Mouse (Mus musculus): Measurements from ENCODE around the gene Dennd5b.
"Not testable (repeated sequence)": the region's sequence is repeated elsewhere in the genome, so short reads cannot be mapped to it uniquely, and the experiment has no call there.

The Dennd5b gene

DNA sequence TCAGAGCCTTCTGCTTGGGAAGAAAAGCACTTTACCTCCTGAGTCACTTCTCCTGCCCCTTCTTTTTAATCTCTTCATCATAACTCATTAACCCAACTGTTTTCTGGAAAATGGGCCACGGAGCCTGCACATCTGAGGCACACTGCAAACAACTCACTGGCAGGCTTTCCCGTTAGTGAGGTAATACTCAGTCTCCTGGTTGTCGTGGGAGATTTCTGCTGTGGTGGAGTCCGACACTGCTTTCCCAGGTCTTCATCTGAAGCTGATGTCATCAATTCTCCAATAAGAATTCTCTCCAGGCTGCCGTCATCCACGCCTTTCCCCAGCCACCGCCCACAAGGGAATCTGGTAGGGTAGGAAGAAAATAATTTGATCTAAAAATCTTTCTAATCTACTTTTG lies 96.5 kb downstream of the Dennd5b start:
- DNase-seq, result no peak

DNA sequence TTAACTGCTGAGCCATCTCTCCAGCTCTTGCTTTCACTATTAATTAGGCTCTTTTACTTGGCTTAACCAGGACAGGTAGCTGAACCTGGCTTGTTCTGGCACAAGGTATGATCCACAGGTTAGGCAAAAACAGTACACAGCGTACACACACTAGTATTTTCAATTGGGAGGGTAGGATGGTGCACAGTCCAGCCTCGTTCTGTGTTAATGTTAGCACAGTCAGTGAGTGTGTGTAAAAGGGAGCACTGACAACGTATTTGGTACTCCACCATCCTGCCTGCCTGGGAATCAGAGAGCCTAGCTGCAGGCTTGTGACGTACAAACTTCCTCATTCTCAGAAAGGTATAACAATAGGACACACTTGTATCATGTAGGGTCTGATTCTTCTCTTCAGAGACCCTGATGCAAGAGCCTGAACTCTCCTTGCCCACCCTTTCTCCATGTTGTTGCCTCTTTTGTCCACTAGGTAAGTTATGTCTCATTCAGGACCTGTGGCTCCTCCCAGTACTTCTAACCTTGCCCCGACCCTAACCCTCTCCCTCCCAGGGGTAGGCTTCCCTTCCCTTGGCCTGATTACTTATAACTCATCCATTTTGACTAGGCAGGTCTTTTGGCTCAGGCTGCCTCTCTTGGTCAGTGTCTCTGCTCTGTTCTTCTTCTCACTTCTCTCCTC lies 107.0 kb downstream of the Dennd5b start:
- DNase-seq, result no peak

DNA sequence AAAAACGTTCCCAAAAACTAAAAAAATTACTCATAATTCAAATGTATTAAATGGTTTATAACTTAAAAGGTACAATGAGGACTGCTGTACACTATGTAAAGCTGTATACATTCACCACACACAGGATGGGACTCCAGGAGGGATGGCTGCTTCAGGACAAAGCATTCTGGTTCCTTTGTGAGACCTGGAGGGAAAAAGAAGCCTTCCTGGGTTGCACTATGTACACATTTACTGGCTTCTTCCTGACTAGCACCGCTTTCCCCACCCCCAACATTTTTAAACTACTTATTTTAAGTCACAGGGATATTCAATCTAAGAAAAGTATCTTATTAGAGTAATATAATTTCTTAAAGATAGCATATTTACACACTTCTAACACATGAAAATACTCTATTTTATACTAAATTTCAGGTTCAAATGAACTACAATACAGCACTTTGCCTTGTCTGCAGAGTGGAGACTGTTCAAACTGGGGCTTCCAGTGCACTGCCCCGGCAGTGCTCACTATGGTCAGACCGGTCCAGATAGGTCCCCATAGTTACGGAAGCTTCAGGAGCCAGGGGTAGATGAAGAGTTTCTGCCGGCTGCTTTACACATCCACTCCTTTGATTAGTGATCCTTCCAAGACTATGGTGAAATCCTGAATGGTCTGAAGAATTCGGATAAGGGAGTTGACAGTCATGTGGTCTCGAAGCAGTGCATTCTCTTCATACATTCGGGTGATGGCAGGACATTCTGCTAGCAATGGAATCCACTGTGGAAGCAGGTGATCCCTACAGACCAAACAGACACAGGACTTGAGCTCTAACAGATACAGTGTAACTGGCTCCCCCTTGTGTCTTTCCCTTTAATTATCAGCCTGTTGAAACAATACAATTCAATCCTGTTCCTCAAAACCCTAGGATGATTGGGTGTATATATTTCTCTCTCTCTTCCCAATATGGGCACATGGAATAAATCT lies 108.1 kb downstream of the Dennd5b start:
- no peak for DNase-seq

DNA sequence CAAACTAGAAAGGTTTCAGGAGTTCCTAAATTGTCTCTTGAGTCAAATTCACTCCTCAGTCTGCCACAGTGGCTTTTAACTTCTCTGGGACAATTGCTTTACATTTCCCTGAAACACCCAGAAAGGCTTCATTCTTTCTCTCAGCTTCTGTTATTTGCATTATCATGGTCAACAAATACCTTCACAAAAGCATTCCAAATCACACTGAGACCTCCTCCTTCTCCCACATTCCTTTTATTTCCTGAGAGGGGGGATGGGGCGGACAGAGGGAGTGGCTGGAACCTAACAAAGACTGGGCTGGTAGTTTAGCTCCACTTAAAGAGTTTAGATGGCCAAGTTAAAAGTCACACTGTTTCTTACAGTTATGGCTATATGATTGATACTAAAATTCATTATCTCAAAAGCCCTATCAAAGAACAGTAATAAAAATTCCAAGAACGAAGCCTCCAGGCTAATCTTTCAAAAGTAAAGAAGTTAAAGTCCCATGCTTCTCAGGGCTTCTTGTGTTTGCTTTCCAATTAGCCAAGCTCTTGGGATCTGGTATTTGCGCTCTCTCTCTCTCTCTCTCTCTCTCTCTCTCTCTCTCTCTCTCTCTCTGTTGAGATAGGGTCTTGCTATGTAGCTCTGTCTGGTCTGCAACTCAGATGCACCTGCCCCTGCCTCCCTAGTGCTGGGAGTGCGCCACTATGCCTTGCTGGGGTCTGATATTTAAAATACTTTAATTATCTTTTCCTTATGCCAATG lies 108.9 kb downstream of the Dennd5b start:
- DNase-seq, result no peak

DNA sequence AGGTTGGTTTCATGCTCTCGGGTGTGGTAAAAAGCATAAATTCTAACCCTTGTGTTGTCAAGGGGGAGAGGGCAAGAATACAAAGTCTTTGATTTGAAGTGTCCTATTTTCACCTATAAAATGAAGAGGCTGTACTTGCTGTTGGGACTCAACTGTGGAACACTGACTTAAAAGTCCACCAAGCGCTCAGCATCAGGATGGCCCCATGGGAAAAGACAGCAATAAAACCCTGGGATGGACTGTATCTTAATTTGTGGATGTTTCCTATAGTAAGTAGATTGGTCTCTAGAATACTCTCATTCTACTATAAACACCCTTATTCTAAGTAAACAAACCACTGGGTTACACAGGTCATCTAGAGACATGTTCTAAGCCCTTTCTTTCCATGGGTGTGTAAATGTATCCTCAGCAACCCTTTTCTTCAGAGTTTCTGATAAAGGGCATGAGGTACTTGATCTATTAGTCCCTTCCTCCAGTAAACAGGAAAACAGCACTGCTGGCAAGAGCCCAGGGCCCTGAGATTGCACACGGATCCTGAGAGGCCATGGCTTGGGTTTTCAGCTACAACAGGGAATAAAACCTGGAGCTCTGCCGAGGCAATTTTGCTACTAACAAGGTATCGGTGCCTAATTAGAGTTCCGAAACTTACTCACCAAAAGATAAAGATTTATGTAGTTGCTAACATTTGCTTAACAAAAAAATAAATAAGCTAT lies 109.7 kb downstream of the Dennd5b start:
- no peak for DNase-seq

DNA sequence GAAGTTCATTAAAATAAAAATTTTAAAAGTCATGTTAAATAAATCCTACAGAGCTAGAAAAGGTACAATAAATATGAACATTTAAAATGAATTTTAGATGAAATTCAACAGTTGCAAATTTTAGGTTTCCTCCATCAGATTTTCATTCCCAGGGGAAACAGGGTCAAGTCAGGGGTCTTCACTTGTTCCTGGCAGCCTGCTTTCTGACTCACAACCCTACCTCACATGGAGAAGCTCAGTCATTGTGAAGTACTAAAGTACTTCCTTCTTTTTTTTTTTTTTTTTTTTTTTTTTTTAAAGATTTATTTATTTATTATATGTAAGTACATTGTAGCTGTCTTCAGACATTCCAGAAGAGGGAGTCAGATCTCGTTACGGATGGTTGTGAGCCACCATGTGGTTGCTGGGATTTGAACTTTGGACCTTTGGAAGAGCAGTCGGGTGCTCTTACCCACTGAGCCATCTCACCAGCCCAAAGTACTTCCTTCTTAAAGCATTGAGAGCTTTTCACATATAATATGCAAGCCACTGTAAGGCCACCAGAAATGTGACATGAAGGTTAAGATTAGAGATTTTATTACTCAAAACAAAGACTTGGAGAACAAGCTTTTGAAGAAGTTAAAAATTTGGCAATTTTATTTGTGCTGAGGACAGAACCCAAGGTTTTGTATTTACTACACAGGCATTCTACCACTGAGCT lies 111.5 kb downstream of the Dennd5b start:
- DNase-seq, result not testable (repeated sequence)

DNA sequence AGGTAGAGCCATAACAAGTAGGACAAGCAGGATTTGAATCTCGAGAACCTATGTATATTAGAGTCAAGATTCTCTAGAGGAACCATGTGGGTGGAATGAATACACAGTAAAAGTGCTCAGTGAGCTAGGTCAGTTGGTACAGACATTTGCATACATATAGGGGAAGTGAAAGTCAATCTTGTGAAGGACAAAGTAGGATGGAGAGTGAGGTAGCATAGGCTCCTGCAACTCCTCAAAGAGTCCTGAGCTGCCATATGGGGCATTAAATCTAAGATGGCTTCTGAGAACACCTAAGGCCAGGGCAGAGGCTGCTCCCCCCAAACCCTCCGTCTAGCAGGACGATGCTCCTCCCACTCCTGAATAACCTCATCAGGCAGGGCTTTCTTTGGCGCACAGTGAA lies 115.5 kb downstream of the Dennd5b start:
- DNase-seq, result no peak

DNA sequence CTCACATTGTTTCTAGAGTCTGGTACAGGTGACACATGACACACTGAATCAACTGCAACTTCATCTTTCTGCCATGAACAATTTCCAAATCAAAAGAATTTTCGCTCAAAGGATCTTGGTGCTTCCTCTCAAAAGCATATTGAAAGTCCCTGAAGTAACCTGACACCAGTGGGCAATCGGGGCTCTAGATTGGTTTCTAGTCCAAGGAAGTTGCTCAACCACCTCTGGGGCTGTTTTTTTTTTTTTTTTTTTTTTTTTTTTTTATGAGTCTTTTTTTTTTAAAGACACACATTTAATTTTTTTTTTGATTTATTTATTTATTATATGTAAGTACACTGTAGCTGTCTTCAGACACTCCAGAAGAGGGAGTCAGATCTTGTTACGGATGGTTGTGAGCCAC lies 121.0 kb downstream of the Dennd5b start:
- DNase-seq, result no peak

DNA sequence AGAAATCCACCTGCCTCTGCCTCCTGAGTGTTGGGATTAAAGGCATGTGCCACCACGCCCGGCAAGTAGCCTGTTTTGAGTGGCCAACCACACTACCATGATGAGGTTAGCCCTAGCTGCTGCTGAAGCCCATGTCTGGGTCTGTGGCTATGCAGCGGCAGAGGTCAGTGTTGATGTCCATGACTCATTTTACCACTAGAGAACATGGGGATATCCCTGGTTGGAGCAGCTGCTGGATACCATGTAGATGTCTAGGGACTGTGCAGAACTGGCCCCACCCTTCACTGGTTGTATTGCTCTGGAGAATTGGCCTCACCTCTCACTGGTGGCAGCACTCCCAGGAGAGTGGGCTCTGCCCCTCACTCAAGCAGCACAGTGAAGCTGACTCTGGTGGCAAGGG lies 126.4 kb downstream of the Dennd5b start:
- no peak for DNase-seq

DNA sequence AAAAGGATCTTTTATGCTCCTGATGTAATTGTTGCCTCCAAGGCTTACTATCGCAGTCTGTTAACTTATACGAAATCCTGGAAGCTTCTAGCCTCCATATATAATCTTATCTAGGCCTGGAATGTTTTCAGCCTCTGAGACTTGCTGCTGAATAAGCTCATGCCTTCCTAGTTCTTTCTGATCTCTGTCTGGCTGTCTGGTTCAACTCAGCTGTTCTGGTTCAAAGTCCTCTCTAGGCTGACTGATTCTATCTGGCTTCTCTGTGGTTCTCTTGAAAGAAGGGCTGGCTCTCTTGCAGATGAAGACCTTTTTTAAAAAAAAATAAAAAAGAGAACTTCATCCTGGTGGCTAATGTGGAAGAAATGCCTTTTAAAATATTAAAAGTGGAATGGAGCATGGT lies 128.6 kb downstream of the Dennd5b start:
- no peak for DNase-seq

DNA sequence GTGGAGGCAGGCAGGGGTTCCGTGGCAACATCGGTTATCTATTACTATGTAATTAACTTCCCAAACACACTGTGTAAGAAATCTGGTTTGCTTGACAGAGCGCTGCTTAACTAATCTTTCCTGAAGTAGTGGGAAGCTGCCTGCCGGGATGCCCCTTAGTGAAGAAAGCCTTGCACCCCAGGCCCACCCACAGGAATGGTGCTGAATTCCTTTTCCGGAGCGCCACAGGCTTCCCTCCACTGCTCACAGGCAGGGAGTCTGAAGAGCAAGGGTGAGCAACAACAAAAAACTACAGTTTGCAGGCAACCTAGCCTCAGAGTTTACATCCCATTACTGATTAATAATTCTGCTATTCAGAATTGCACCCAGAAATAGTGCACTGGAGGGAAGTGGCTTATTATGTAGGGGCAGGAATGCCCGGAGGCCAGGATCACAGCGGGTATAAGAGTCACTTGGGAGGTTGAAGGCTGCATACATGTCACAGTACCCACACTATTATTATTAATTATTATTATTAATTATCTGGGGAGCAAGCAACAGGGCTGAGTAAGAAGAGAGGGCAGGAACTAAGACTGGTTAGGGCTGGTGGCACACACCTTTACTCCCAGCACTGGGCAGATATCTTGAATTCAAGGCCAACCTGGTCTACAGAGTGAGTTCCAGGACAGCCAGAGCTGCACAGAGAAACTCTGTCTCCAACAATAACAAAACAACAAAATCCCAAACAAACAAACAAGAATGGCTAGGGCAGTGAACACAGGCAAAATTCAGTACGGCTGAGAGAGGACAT lies 129.2 kb downstream of the Dennd5b start:
- DNase-seq, result no peak

DNA sequence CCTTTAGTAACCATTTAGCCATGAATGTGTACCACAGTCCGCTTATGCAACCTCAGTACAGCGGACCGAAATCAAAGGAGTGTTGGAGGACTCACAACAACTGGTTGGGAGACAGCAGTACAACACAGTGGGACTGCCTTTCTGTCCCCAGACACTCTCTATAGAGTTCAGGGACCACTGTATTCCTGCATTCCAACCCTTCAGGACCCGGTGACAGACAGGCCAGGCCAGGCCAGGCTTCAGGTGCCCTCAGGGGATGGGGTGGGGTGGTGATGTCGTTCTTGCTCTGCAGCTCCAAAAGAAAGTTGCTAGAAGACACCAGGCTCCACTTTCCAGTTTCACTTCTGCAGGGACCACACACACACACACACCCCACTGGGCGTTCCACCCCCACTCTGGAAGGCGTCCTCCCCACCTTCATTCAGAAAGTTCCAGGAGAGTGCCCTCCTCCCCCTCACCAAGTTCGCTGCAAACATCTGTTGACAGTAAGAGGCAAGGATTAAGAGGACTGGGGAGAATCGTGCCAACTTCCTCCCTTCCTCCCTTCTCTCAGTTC lies 130.0 kb downstream of the Dennd5b start:
- DNase-seq, result no peak

DNA sequence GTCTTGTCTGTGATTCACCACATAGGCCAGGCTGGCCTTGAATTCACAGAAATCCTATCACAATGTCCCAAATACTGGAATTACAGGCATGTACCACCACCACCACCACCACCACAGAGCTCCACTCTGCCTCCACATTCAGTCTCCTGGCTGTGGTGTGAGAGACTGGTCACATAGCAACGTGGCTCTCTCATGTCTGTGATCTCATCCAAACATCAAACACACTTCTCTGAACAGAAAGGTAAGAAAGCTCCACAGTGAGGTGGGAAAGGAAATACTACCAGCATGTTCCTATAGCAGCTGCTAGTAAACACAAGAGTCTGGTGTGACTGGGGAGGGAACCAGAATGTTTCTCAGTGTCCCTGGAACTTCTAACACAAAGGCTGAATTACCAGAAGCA lies 140.2 kb downstream of the Dennd5b start:
- no peak for DNase-seq

DNA sequence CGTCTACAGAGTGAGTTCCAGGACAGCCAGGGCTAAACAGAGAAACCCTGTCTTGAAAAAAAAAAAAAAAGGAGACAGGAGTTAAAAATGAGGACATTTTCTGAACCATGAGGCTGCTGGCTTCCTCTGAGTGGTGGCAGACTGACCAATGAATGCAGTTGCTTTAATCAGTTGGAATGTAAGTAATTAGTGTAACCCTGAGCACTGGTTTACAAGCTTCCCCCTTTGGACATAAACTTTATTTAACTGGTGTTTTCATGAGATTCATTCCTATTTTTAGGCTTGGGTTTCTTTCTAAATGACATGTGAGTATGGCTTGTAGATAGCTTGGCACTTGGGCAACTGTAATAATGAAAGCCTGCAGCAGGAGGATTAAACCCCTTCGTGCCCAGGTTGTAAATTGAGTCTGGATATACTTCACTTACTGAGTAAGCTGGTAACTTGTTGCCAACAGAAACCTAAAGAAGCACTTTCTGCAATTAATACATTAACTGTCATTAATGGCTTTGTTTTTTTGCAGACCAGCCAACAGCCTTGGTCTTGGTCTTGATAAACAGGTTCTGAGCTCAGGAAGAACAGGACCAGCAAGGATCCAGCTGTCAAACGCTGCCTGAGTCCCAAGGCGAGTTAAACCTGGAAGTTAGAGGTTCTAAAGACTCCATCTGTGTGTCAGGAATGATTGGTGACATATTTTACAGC lies 141.8 kb downstream of the Dennd5b start:
- no peak for DNase-seq

DNA sequence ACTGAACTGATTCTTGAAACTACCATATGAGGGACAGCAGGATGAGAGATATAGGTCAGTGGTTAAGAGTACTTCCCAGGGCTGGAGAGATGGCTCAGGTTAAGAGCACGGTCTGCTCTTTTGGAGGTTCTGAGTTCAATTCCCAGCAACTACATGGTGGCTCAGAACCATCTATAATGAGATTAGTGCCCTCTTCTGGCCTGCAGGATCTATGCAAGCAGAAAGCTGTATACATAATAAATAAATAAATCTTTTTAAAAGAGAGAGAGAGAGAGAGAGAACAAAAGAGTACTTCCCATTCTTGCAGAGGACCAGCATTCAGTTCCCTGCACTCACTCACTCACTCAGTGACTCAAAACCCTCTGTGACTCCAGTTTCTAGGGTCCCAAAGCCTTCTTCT lies 142.8 kb downstream of the Dennd5b start:
- DNase-seq, result no peak

DNA sequence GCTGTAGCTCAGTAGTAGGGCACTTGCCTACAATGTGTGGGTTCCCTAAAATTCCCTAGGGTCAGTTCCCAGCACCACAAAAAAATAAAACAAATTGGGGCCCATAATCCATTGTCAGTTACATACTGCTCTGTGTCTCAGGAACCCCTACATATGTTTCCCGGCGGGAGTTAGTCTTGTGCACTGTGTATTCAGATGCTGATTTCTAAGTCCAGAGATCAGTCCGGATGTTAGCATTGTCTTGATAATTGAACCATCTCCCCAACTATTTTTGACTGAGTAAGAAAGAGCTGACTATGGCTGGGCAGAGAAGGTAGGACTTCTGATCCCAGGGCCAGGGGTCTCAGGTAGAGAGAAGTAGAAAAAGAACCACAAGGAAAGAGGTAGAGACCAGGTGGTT lies 144.4 kb downstream of the Dennd5b start:
- DNase-seq, result no peak

DNA sequence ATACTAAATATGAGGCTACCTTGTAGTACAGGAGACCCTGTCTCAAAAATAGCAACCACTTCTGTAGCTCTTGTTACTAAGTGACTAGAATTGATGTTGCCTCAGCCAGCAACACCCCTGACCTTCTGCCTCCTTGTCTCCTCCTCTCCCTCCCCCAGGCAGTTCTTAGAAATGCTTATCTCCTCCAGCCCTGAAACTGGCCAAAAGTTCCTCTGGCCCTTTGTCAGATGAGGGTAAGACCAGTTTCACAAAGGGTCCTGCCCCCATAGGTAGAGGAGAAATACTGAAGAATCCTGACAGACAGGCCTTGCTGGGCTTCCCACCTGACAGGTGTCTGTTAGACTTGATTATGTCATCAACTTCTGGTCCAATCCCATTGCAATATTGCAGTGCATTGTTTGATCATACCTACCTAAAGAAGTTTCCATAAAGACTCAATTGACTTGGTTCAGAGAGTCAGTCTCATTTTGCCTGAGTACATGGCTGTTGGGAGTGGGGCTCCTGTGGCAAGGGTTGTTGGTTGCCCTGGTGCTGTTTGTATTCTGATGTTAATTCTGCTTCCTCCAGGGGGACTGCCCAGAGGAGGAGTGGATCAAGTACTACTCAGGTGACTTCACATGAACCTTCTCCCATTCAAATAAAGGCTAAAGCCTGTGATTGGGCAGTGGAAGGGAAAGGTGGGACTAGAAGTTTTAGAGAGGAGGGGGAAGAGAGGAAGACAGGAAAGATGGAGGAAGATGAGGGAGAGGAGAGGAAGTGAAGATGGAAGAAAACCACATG lies 145.6 kb downstream of the Dennd5b start:
- DNase-seq, result no peak

DNA sequence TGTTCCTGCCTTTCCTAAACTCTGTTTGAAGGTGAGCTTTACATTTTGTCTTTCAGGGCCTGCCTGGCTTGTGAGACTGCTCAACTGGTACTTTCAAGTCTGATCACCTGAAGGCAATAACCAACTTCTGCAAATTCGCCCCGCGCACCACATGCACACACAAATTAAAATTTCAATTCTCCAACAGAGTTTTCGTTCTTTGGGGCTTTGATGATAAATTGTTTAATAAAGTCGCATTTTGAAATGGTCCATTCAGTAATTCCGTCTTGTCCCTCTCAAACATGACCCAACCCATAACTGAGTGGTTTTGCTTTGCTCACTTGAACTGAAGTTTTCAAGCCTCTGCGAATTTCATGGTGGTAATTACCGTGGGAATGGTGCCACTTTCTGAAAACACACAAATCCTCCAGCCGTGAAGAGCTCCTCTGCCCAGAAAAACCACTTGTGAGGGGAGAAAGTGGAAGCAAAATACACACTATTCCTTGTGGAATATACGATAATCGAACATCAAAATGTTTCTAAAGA lies 154.5 kb downstream of the Dennd5b start:
- peak; percentile 1 for DNase-seq

DNA sequence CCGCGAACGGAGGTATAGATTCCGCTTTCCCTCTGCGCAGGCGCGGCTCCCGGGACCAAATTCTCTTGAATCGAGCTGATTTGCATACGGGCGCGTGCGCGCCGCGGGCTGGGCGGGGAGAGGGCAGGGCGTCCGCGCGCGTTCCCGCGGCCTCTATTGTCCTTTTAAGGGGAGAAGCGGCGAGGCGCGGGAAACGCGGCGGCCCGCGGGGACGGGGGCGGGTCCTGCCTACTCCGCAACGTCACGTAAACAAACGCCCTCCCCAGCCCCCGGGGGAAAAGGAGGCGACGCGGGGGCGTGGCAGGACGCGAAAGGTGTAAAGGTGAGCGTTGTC lies 155.1 kb downstream of the Dennd5b start, which contains the start of gene Sinhcaf:
Gene Sinhcaf (minus strand): TSS at position 59 of the 334 bp plus-strand sequence.
- peak; percentile 96 for DNase-seq

Measured in cerebellum, adult 11 months (tissue).